Mouse (Mus musculus): ENCODE results near the gene Lpar3.

DNA sequence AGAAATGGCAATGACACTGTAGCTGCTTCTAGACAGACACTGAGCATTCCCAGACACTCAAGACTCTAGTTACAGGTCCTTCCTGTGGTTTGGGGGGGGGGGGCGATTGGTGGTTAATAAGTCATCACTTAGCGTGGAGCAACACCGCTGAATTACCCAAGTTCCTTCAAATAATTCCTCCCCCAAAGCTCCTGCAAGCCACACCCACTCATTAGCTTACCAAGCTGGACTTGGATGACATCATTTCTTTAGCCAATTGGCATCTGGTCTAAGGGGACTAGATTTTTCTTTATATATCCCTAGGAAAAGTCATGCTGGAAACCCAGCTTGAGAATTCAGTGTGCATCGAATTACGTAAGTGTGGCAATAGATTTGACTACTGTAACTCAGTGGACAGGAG lies 82.4 kb downstream of the Lpar3 start:
- no peak for TF ChIP-seq CTCF (conservative IDR thresholded peaks at IDR 0.05; ENCODE audit: insufficient read depth, insufficient read length, low read depth, low read length)
- no peak for TF ChIP-seq POLR2A (IDR thresholded peaks at IDR 0.05; ENCODE audit: low read depth, low read length)

Data from kidney, adult 2 months (tissue).